Mouse (Mus musculus) layer of hippocampus, postnatal 36 days (tissue): Measurements from ENCODE around the gene Mark3. TPM values are rescaled to one million over a fixed set of nuclear protein-coding genes. Genes with fewer than 3 reads are reported as not detected.

ENCODE experiments used
- DNase-seq, 2 experiments: peaks; one replicate each; pipeline ENCODE4 v3.0.0; 2022
- total RNA-seq, 2 experiments: library from RNA; stranded (reverse); gene quantifications; 2 replicates each; pipeline ENCODE4 v1.2.3; 2021

Mark3 gene
- total RNA-seq, 2 experiments from 2014 or later = 106 to 122 TPM

GRCm38 (mm10) chr12:111698346-111698913, 124.1 kb downstream of the Mark3 start:
- DNase-seq = no peak

- no peak for DNase-seq
These were observed 125.2 kb downstream of the Mark3 start for GRCm38 (mm10) chr12:111699542-111699941.

- no peak for DNase-seq
These were observed 126.7 kb downstream of the Mark3 start for GRCm38 (mm10) chr12:111700920-111701458.

GRCm38 (mm10) chr12:111703301-111703700, 129.0 kb downstream of the Mark3 start:
- no peak for DNase-seq

GRCm38 (mm10) chr12:111704609-111705008, 130.3 kb downstream of the Mark3 start:
- DNase-seq = no peak

- DNase-seq = no peak
These were observed 131.1 kb downstream of the Mark3 start for GRCm38 (mm10) chr12:111705186-111705973.

Other genes with a start within 250 kb of the Mark3 start
- 100 to 1,000 TPM; 112 to 115 TPM for gene Cdc42bpb, start 196.8 kb upstream of the Mark3 start, total RNA-seq
- gene Lbhd2, start 167.7 kb upstream of the Mark3 start, total RNA-seq = 1 to 10 TPM in 1 of 2 experiments, not detected in 1; 1.2 TPM
- gene Exoc3l4, start 157.5 kb upstream of the Mark3 start, total RNA-seq = 1 to 10 TPM; 3.3 to 5.5 TPM
- 1 to 10 TPM in 1 of 2 experiments, under 1 TPM in 1; 0.40 to 1.0 TPM for gene Tnfaip2, start 132.1 kb upstream of the Mark3 start, total RNA-seq
- 1 to 10 TPM; 5.5 to 7.8 TPM for gene Gm266, start 88.7 kb upstream of the Mark3 start, total RNA-seq
- gene Eif5, start 36.5 kb upstream of the Mark3 start, total RNA-seq = 100 to 1,000 TPM; 230 to 261 TPM
- 1,000 to 10,000 TPM; 1,201 to 1,207 TPM for gene Ckb, start 97.8 kb downstream of the Mark3 start, total RNA-seq
- gene Trmt61a, start 103.6 kb downstream of the Mark3 start, total RNA-seq = 10 to 100 TPM; 16.1 to 17.4 TPM
- 10 to 100 TPM; 50.1 to 51.3 TPM for gene Bag5, start 138.7 kb downstream of the Mark3 start, total RNA-seq
- 10 to 100 TPM; 35.7 to 37.9 TPM for gene Apopt1, start 138.7 kb downstream of the Mark3 start, total RNA-seq
- 100 to 1,000 TPM; 672 to 713 TPM for gene Klc1, start 184.3 kb downstream of the Mark3 start, total RNA-seq
- gene Xrcc3, start 239.3 kb downstream of the Mark3 start, total RNA-seq = 1 to 10 TPM; 3.4 to 4.5 TPM
- 10 to 100 TPM; 20.8 to 25.4 TPM for gene Zfyve21, start 239.6 kb downstream of the Mark3 start, total RNA-seq